Mouse (Mus musculus): ENCODE data around the gene H2-Eb2. TPM values are rescaled to one million over a fixed set of nuclear protein-coding genes. Genes with fewer than 3 reads are reported as not detected.
A peak's percentile ranks its signal among the peaks of the same experiment; 100 is the strongest.

The H2-Eb2 gene
- polyA plus RNA-seq, 1 experiment from 2014 or later, result 0.13 TPM

DNA sequence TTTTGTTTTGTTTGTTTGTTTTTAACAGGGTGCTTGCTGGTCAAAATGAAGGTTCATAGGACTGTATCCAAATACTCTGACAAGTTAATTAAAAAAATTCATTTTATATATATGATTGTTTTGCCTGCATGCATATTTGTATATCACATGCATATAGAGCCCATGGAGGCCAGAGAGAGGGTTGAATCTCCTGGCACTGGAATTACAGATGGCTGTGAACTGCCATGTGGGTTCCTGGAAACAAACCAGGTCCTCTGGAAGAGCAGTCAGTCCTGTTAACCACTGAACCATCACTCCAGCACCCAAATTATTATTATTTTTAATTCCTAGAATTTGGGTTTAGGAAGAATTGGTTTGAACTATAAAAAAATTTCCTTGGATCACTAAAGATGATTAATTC, 30.2 kb upstream of the H2-Eb2 start:
- H3K4me1 ChIP-seq (replicated peaks), result peaks cover 7% of the 10 kb centered on the region; the same call in 1 of the 2 replicates
- no peaks in the 10 kb centered on the region for H3K27me3 ChIP-seq
- H3K27ac ChIP-seq (replicated peaks), result no peak overlapping the region
- ATAC-seq (ENCODE audit: low read depth), result no peak
- no peaks in the 10 kb centered on the region for H3K9me3 ChIP-seq
- no peak overlapping the region for H3K9ac ChIP-seq
- H3K4me2 ChIP-seq, result no peak overlapping the region
- H3K4me3 ChIP-seq, result no peak overlapping the region
- H3K36me3 ChIP-seq, result no peaks in the 10 kb centered on the region

- H3K27ac ChIP-seq (replicated peaks), result 0 out of 2 replicates have a peak overlapping the region, but pooled peaks have one; percentile 11
- ATAC-seq (ENCODE audit: low read depth), result peak; percentile 87
- 23% methylated on average over 23 of the region's 23 CpGs for WGBS
Observed at GRCm38 (mm10) chr17:34295891-34296794, 29.3 kb upstream of the H2-Eb2 start.

DNA sequence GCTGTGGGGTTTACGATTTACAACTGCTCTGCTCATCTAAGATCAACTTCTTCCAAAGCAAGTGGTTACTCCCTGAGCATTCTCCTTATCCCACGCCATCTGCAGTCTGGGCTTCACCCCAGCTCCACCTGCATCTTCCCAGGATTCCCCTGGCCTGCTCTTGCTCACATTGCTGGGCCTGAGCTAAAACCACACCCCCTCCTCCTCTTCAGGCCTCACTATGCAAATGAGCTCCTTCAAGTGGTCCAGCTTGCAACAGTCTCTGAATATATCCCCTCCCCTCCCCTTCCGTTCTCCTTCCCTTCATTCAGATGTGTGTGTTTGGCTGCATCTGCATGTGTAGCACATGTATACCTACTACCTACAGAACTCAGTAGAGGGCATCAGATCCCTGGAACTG, 26.1 kb upstream of the H2-Eb2 start:
- Histone ChIP-seq H3K27me3 (no peaks in the 10 kb centered on the region), H3K4me2 (no peak overlapping the region), H3K4me3 (no peak overlapping the region), H3K9ac (no peak overlapping the region), H3K27ac (replicated peaks) (no peak overlapping the region), H3K36me3 (no peaks in the 10 kb centered on the region), H3K9me3 (no peaks in the 10 kb centered on the region), H3K4me1 (replicated peaks) (peaks cover 7% of the 10 kb centered on the region; the same call in 1 of the 2 replicates)
- ATAC-seq (ENCODE audit: low read depth), result no peak
- 73% methylated on average over 3 of the region's 3 CpGs for WGBS

More at GRCm38 (mm10) chr17:34295891-34296794, 29.3 kb upstream of the H2-Eb2 start:
- Histone ChIP-seq H3K36me3 (no peaks in the 10 kb centered on the region), H3K9me3 (no peaks in the 10 kb centered on the region), H3K27me3 (no peaks in the 10 kb centered on the region), H3K4me3 (peak overlapping the region; percentile 40), H3K4me1 (replicated peaks) (peaks cover 7% of the 10 kb centered on the region; the same call in 1 of the 2 replicates), H3K4me2 (peak overlapping the region; percentile 51), H3K9ac (peak overlapping the region; percentile 48)

DNA sequence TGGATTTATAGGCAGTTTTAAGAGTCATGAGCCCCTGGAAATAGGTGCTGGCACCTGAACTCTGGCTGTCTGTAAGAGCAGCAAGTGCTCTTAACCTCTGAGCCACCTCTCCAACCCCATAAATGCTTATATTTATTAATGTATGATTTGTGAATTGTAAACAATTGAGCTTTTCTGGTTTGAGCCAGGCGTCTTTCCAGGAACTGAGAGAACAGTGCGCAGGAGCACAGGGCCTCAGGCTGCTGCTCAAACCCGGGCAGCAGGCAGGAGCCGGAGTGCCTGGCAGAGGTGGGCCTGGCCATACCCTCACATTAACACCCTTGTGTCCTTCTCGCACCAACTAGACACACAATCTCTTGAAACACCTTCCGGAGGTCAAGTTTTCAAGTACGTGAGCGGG, 25.4 kb upstream of the H2-Eb2 start:
- Histone ChIP-seq H3K4me1 (replicated peaks) (peaks cover 7% of the 10 kb centered on the region; the same call in 1 of the 2 replicates), H3K36me3 (no peaks in the 10 kb centered on the region), H3K9ac (no peak overlapping the region), H3K9me3 (no peaks in the 10 kb centered on the region), H3K27me3 (no peaks in the 10 kb centered on the region), H3K4me2 (no peak overlapping the region), H3K27ac (replicated peaks) (no peak overlapping the region), H3K4me3 (no peak overlapping the region)
- ATAC-seq (ENCODE audit: low read depth), result no peak
- 89% methylated on average over 8 of the region's 8 CpGs for WGBS

- Histone ChIP-seq H3K9me3 (no peaks in the 10 kb centered on the region), H3K36me3 (no peaks in the 10 kb centered on the region), H3K4me2 (no peak overlapping the region), H3K4me3 (no peak overlapping the region), H3K27ac (replicated peaks) (no peak overlapping the region), H3K4me1 (replicated peaks) (peaks cover 7% of the 10 kb centered on the region; the same call in 1 of the 2 replicates), H3K9ac (no peak overlapping the region), H3K27me3 (no peaks in the 10 kb centered on the region)
- WGBS, result 66% methylated on average over 23 of the region's 23 CpGs
- ATAC-seq (ENCODE audit: low read depth), result no peak
Observed at GRCm38 (mm10) chr17:34300691-34301566, 24.5 kb upstream of the H2-Eb2 start.

DNA sequence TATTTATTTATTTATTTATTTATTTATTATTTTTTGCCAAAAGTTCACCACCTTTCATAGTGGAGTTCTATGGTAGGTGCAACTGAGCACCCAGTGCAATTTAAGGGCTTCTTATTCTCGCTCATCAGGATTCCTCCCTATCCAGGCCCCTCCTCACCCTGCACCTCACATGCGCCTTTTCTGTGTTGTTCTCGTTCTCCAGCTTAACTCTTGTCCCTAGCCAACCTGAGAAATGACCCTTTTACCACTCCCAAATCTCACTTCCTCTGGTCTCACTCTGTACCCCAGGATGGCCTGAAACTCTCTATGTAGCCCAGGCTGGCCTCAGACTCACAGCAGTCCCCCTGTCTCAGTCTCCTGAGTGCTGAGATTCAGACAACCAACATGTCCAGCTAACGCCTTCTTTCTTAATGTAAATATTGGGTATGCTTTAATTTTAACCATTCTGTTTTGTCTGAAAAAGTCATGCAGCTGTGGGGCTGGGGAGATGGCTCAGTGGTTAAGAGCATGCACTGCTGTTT, 23.7 kb upstream of the H2-Eb2 start:
- peaks cover 7% of the 10 kb centered on the region; the same call in 1 of the 2 replicates for H3K4me1 ChIP-seq (replicated peaks)
- no peak overlapping the region for H3K27ac ChIP-seq (replicated peaks)
- H3K9ac ChIP-seq, result no peak overlapping the region
- H3K4me2 ChIP-seq, result no peak overlapping the region
- H3K36me3 ChIP-seq, result no peaks in the 10 kb centered on the region
- no peak overlapping the region for H3K4me3 ChIP-seq
- 77% methylated on average over 4 of the region's 4 CpGs for WGBS
- H3K9me3 ChIP-seq, result no peaks in the 10 kb centered on the region
- ATAC-seq (ENCODE audit: low read depth), result no peak
- no peaks in the 10 kb centered on the region for H3K27me3 ChIP-seq

GRCm38 (mm10) chr17:34303789-34304188, 21.7 kb upstream of the H2-Eb2 start:
- H3K4me2 ChIP-seq, result no peak overlapping the region

GRCm38 (mm10) chr17:34304751-34305150, 20.7 kb upstream of the H2-Eb2 start:
- no peak for ATAC-seq (ENCODE audit: low read depth)
- Histone ChIP-seq H3K36me3 (no peaks in the 10 kb centered on the region), H3K4me2 (no peak overlapping the region), H3K4me1 (replicated peaks) (0 out of 2 replicates have a peak, but pooled peaks cover 4% of the 10 kb centered on the region), H3K27ac (replicated peaks) (no peak overlapping the region), H3K27me3 (0 out of 2 replicates have a peak, but pooled peaks cover 5% of the 10 kb centered on the region), H3K9ac (no peak overlapping the region), H3K9me3 (no peaks in the 10 kb centered on the region), H3K4me3 (no peak overlapping the region)
- WGBS, result 21% methylated on average over 4 of the region's 4 CpGs

More at GRCm38 (mm10) chr17:34303789-34304188, 21.7 kb upstream of the H2-Eb2 start:
- Histone ChIP-seq H3K36me3 (no peaks in the 10 kb centered on the region), H3K9ac (no peak overlapping the region), H3K4me1 (replicated peaks) (no peaks in the 10 kb centered on the region), H3K4me3 (no peak overlapping the region), H3K27me3 (0 out of 2 replicates have a peak, but pooled peaks cover 5% of the 10 kb centered on the region), H3K9me3 (no peaks in the 10 kb centered on the region), H3K27ac (replicated peaks) (no peak overlapping the region)
- WGBS, result 87% methylated on average over 2 of the region's 2 CpGs
- no peak for ATAC-seq (ENCODE audit: low read depth)

DNA sequence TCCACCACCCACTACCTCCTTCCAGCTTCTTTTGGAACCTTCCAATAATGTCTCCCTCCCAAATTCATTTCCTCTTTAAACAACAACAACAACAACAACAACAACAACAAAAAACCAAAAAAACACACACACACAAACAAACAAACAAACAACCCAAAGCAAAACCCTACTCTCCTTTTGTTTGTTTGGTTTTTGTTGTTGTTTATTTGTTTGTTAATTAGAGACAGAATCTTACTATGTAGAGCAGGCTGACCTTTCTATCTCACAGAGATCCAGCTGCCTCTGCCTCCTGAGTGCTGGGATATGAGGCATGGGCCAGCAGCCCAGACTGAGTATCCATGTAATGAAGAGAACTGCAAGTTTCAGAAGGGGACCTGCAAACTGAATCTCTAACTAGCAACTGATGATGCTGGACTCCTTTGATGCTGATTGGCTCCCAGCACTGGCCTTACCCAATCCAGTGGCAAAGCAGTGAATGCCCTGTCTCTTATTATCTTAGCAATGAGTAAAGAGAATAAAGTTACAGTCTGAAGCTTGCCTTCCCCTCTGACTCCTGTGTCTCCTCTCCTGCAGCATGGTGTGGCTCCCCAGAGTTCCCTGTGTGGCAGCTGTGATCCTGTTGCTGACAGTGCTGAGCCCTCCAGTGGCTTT, 20.0 kb upstream of the H2-Eb2 start, which contains the start of gene H2-Eb1:
Gene H2-Eb1, plus strand, starts transcription at position 488 of the 651 bp plus-strand sequence.
- Histone ChIP-seq H3K9ac (no peak within 1 kb of the TSS), H3K36me3 (no peaks in the 10 kb centered on the region), H3K4me1 (replicated peaks) (peaks cover 4% of the 10 kb centered on the region; the same call in 1 of the 2 replicates), H3K9me3 (no peaks in the 10 kb centered on the region), H3K4me3 (no peak within 1 kb of the TSS), H3K4me2 (no peak within 1 kb of the TSS), H3K27me3 (0 out of 2 replicates have a peak, but pooled peaks cover 5% of the 10 kb centered on the region), H3K27ac (replicated peaks) (no peak within 1 kb of the TSS)
- peak; percentile 68; the same call in 1 of the 2 replicates for ATAC-seq (ENCODE audit: low read depth)

DNA sequence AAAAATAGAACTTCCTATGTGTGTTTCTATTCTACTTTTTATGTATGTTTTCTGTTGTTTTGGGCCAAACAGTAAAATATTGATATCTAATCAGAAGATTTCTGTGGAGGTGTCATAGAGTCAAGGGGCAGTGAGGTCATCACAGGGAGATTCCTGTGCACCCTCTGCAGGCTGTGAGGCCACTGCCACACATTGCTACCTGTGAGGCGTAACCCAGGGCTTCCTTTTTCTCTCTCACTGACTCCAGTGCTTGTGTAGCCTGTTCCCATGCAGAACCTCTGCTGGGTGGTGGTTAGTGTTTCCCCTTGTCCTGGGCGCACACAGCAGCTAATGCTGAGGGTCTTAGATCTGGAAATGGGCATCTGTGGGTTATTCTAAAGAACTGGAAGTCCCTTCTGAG, 19.1 kb upstream of the H2-Eb2 start:
- no peaks in the 10 kb centered on the region for H3K9me3 ChIP-seq
- no peak overlapping the region for H3K9ac ChIP-seq
- H3K4me2 ChIP-seq, result no peak overlapping the region
- 0 out of 2 replicates have a peak, but pooled peaks cover 5% of the 10 kb centered on the region for H3K27me3 ChIP-seq
- no peak overlapping the region for H3K27ac ChIP-seq (replicated peaks)
- ATAC-seq (ENCODE audit: low read depth), result no peak
- H3K36me3 ChIP-seq, result no peaks in the 10 kb centered on the region
- WGBS, result 88% methylated on average over 2 of the region's 2 CpGs
- peaks cover 4% of the 10 kb centered on the region; the same call in 1 of the 2 replicates for H3K4me1 ChIP-seq (replicated peaks)
- H3K4me3 ChIP-seq, result no peak overlapping the region

DNA sequence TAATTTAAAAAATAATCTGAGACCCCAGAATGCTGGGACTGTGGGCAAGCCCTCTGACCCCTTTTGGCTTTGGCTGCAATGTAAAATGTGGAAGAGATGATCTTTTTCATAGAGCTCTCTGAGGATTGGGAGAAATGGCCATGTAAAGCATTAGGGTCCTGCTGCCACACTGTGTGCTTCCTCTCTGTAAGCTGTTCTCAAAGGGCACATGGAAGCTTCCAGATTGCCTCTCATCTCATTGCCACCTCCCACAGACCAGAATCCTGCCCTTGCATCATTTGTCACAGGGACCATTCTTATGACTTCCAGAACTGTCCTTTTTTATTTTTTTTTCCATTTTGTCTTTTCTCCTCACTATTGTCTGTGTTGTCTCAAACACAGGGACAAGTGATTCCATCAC, 18.2 kb upstream of the H2-Eb2 start:
- Histone ChIP-seq H3K9ac (no peak overlapping the region), H3K9me3 (no peaks in the 10 kb centered on the region), H3K27ac (replicated peaks) (no peak overlapping the region), H3K36me3 (no peaks in the 10 kb centered on the region), H3K4me3 (no peak overlapping the region), H3K4me1 (replicated peaks) (peaks cover 4% of the 10 kb centered on the region; the same call in 1 of the 2 replicates), H3K4me2 (no peak overlapping the region), H3K27me3 (0 out of 2 replicates have a peak, but pooled peaks cover 5% of the 10 kb centered on the region)
- ATAC-seq (ENCODE audit: low read depth), result no peak

All from neural tube, embryonic 13.5 days (tissue).